Mouse (Mus musculus) lung, adult 18-20 months (tissue): ENCODE data around the gene Tm9sf1.

Experiments
- DNase-seq, 2 experiments: peaks; one replicate each; pipeline ENCODE4 v3.0.0; 2022; ENCODE audit warnings: mixed read lengths in 2 of 2

Tm9sf1 gene

GRCm38 (mm10) chr14:55589771-55590448, 53.7 kb downstream of the Tm9sf1 start:
- no peak for DNase-seq

GRCm38 (mm10) chr14:55589271-55589670, 54.3 kb downstream of the Tm9sf1 start:
- no peak for DNase-seq

GRCm38 (mm10) chr14:55586149-55586548, 57.5 kb downstream of the Tm9sf1 start:
- DNase-seq = no peak
